Mouse (Mus musculus) ES-E14 (cell line): ENCODE measurements at regions not wholly inside any gene's neighbourhood (a gene's known extent, or its start where the extent isn't known, plus 50 kb on each side); places are given as distances from the start of the nearest gene placed in this dataset.

ENCODE experiments used
- DNase-seq: peaks from one replicate; pipeline ENCODE4 v3.0.0-alpha.2; 2013; ENCODE audit warnings: low read depth, low spot score
- H3K27ac ChIP-seq: 2 replicates; pipeline ENCODE4 v1.5.1; 2012; ENCODE audit warnings: low read depth, mild to moderate bottlenecking, low read length, moderate library complexity, mixed read lengths; ENCODE audit not compliant: poor library complexity, insufficient read depth, severe bottlenecking
- H3K36me3 ChIP-seq: 2 replicates; pipeline ENCODE4 v1.6.1; 2012; ENCODE audit warnings: mild to moderate bottlenecking, low read length, moderate library complexity, mixed read lengths; ENCODE audit not compliant: control insufficient read depth, poor library complexity, insufficient read depth, severe bottlenecking
- H3K4me1 ChIP-seq, 2 experiments: fragments of 150-350 bp in 1 of 2; sonication (generic) in 1 of 2; 2 replicates each; pipeline ENCODE4 v1.6.1; 2012; ENCODE audit warnings: low read length in 2 of 2, mild to moderate bottlenecking in 1 of 2, mixed read lengths in 1 of 2; ENCODE audit not compliant: control insufficient read depth in 2 of 2, insufficient read depth in 2 of 2, poor library complexity in 1 of 2
- H3K4me3 ChIP-seq, 2 experiments: fragments of 150-350 bp in 1 of 2; sonication (generic) in 1 of 2; 2 replicates each; pipeline ENCODE4 v1.5.1; 2012; ENCODE audit warnings: low read length in 2 of 2, low read depth in 1 of 2, mild to moderate bottlenecking in 1 of 2, mixed read lengths in 1 of 2; ENCODE audit not compliant: insufficient read depth in 1 of 2, poor library complexity in 1 of 2, severe bottlenecking in 1 of 2
- H3K9ac ChIP-seq: 2 replicates; pipeline ENCODE4 v1.6.1; 2012; ENCODE audit warnings: low read depth, mild to moderate bottlenecking, low read length, mixed read lengths; ENCODE audit not compliant: poor library complexity, insufficient read depth, severe bottlenecking
- H3K9me3 ChIP-seq: fragments of 150-350 bp; sonication (generic); 2 replicates; pipeline ENCODE4 v1.6.1; 2012; ENCODE audit warnings: low read depth, mild to moderate bottlenecking, low read length; ENCODE audit not compliant: control insufficient read depth, insufficient read depth
- CHD2 ChIP-seq: IDR thresholded peaks from 2 replicates; pipeline ENCODE4 v1.6.1; 2014; ENCODE audit warnings: mild to moderate bottlenecking, low read depth, low read length, inconsistent platforms
- HCFC1 ChIP-seq: IDR thresholded peaks from 2 replicates; pipeline ENCODE4 v1.6.1; 2012; ENCODE audit warnings: low read length, inconsistent platforms, borderline replicate concordance; ENCODE audit not compliant: insufficient read depth
- MAFK ChIP-seq: IDR thresholded peaks from 2 replicates; pipeline ENCODE4 v1.6.1; 2014; ENCODE audit warnings: mild to moderate bottlenecking, low read depth, low read length, inconsistent platforms; ENCODE audit not compliant: insufficient read depth
- ZC3H11A ChIP-seq: IDR thresholded peaks from 2 replicates; pipeline ENCODE4 v1.6.1; 2012; ENCODE audit warnings: low read depth, mild to moderate bottlenecking, inconsistent platforms, low read length, borderline replicate concordance
- ZNF384 ChIP-seq: IDR thresholded peaks from 2 replicates; pipeline ENCODE4 v1.6.1; 2012; ENCODE audit warnings: low read depth, low read length, inconsistent platforms
- in situ Hi-C, 2 experiments: fragments of 600-800 bp; cut with MboI; formaldehyde crosslinking; loops; one replicate each; pipeline ENCODE4 v1.15.1; 2025; ENCODE audit warnings: low sequenced_read_pairs in 2 of 2, inconsistent platforms in 1 of 2; ENCODE audit not compliant: unreplicated experiment in 2 of 2

GRCm38 (mm10) chr1:176499010-176499650, 224.0 kb upstream of the Pld5 start:
- Histone ChIP-seq H3K4me3 (no peak overlapping the region), H3K36me3 (no peaks in the 10 kb centered on the region), H3K9ac (no peak overlapping the region), H3K9me3 (no peaks in the 10 kb centered on the region), H3K27ac (no peak overlapping the region), H3K4me1 (no peaks in the 10 kb centered on the region)
- TF ChIP-seq ZNF384 (no peak), CHD2 (no peak)
- in situ Hi-C loops, result no loop called here
- no peak for DNase-seq

GRCm38 (mm10) chr1:176468560-176468959, 193.4 kb upstream of the Pld5 start:
- H3K9ac ChIP-seq, result no peak overlapping the region

GRCm38 (mm10) chr1:176462125-176462524, 187.0 kb upstream of the Pld5 start:
- no peak overlapping the region for H3K27ac ChIP-seq
- DNase-seq, result no peak
- no peak overlapping the region for H3K4me3 ChIP-seq
- in situ Hi-C loops, result no loop called here
- H3K9me3 ChIP-seq, result no peaks in the 10 kb centered on the region
- H3K4me1 ChIP-seq, result no peaks in the 10 kb centered on the region
- TF ChIP-seq HCFC1 (no peak), CHD2 (no peak), MAFK (no peak), ZC3H11A (no peak), ZNF384 (no peak)
- H3K9ac ChIP-seq, result no peak overlapping the region
- no peaks in the 10 kb centered on the region for H3K36me3 ChIP-seq

More at GRCm38 (mm10) chr1:176468560-176468959, 193.4 kb upstream of the Pld5 start:
- no peaks in the 10 kb centered on the region for H3K36me3 ChIP-seq
- no peaks in the 10 kb centered on the region for H3K4me1 ChIP-seq
- TF ChIP-seq ZNF384, result no peak
- H3K27ac ChIP-seq, result no peak overlapping the region
- no peaks in the 10 kb centered on the region for H3K9me3 ChIP-seq
- no peak overlapping the region for H3K4me3 ChIP-seq
- DNase-seq, result no peak
- in situ Hi-C loops, result no loop called here

- Histone ChIP-seq H3K9ac (no peak overlapping the region), H3K4me1 (no peaks in the 10 kb centered on the region), H3K27ac (no peak overlapping the region), H3K9me3 (no peaks in the 10 kb centered on the region), H3K4me3 (no peak overlapping the region), H3K36me3 (no peaks in the 10 kb centered on the region)
- in situ Hi-C loops, result no loop called here
- DNase-seq, result no peak
- TF ChIP-seq CHD2, result no peak
These were observed 171.6 kb upstream of the Pld5 start for GRCm38 (mm10) chr1:176446735-176447134.

DNA sequence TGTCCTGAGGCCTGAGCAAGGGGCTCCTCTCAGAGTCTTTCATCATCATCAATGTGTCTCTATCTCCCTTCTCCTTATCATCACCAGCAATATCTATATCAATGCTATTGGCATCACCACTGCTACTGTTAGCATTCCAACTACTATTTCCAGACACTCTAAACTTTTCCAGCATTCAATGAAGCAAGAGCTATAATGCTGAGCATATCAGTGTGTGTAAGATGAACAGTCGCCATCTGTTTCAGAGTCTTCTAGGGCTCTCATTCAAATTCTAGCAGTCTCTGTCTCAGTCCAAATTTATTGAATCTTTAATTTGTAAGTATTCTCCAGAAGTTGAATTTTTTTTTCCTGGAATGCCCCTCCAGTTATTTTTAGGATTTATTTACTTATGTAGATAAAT, 168.6 kb upstream of the Pld5 start:
- H3K27ac ChIP-seq, result no peak overlapping the region
- H3K9me3 ChIP-seq, result no peaks in the 10 kb centered on the region
- in situ Hi-C loops, result no loop called here
- DNase-seq, result no peak
- no peak for TF ChIP-seq ZNF384
- no peak for TF ChIP-seq CHD2
- no peak for TF ChIP-seq HCFC1
- TF ChIP-seq MAFK, result no peak
- TF ChIP-seq ZC3H11A, result no peak
- H3K4me3 ChIP-seq, result no peak overlapping the region
- H3K4me1 ChIP-seq, result no peaks in the 10 kb centered on the region
- H3K36me3 ChIP-seq, result no peaks in the 10 kb centered on the region
- no peak overlapping the region for H3K9ac ChIP-seq
